Mouse (Mus musculus) MEL (cell line): ENCODE results near the gene Il23r. TPM values are rescaled to one million over a fixed set of nuclear protein-coding genes. Genes with fewer than 3 reads are reported as not detected.

ENCODE experiments used
- DNase-seq: peaks from one replicate; pipeline ENCODE4 v3.0.0; 2011; ENCODE audit warnings: low read depth, low spot score
- H3K27ac ChIP-seq: 2 replicates; pipeline ENCODE4 v1.5.1; 2012; ENCODE audit warnings: low read depth, mild to moderate bottlenecking, control low read depth, low read length, moderate library complexity; ENCODE audit not compliant: control insufficient read depth
- H3K27me3 ChIP-seq, 2 experiments: fragments of 150-350 bp in 1 of 2; sonication (generic) in 1 of 2; 2 replicates each; pipeline ENCODE4 v1.6.1; 2012; ENCODE audit warnings: low read length in 2 of 2, mild to moderate bottlenecking in 2 of 2, improper control_type of control experiment in 1 of 2, moderate library complexity in 1 of 2; ENCODE audit not compliant: insufficient read depth in 2 of 2, control insufficient read depth in 1 of 2
- H3K36me3 ChIP-seq, 2 experiments: 2 replicates each; pipeline ENCODE4 v1.6.1; 2012 to 2014; ENCODE audit warnings: low read length in 2 of 2, improper control_type of control experiment in 1 of 2, inconsistent platforms in 1 of 2, mild to moderate bottlenecking in 1 of 2; ENCODE audit not compliant: insufficient read depth in 2 of 2, control insufficient read depth in 1 of 2
- H3K4me1 ChIP-seq, 2 experiments: fragments of 150-350 bp in 1 of 2; sonication (generic) in 1 of 2; 2 replicates each; pipeline ENCODE4 v1.6.1; 2012; ENCODE audit warnings: low read length in 2 of 2, improper control_type of control experiment in 1 of 2, mild to moderate bottlenecking in 1 of 2; ENCODE audit not compliant: insufficient read depth in 2 of 2, control insufficient read depth in 1 of 2
- H3K4me3 ChIP-seq, 2 experiments: fragments of 150-350 bp in 1 of 2; sonication (generic) in 1 of 2; 2 replicates each; pipeline ENCODE4 v1.5.1; 2012; ENCODE audit warnings: low read depth in 2 of 2, low read length in 2 of 2, mild to moderate bottlenecking in 2 of 2, moderate library complexity in 2 of 2, control low read depth in 1 of 2, improper control_type of control experiment in 1 of 2; ENCODE audit not compliant: control insufficient read depth in 1 of 2, insufficient read depth in 1 of 2
- H3K79me2 ChIP-seq: 2 replicates; pipeline ENCODE4 v1.6.1; 2012; ENCODE audit warnings: mild to moderate bottlenecking, low read length, moderate library complexity; ENCODE audit not compliant: control insufficient read depth, poor library complexity, insufficient read depth
- H3K9ac ChIP-seq: 2 replicates; pipeline ENCODE4 v1.6.1; 2012; ENCODE audit warnings: low read depth, mild to moderate bottlenecking, control low read depth, low read length, moderate library complexity; ENCODE audit not compliant: control insufficient read depth, poor library complexity, severe bottlenecking
- H3K9me3 ChIP-seq: fragments of 150-350 bp; sonication (generic); replicated peaks from 2 replicates; pipeline ENCODE4 v1.6.1; 2012; ENCODE audit warnings: mild to moderate bottlenecking, low read length, improper control_type of control experiment, moderate library complexity; ENCODE audit not compliant: insufficient read depth
- BHLHE40 ChIP-seq: IDR thresholded peaks from 2 replicates; pipeline ENCODE4 v1.6.1; 2012; ENCODE audit warnings: low read depth, mild to moderate bottlenecking, inconsistent platforms, low read length, improper control_type of control experiment, borderline replicate concordance
- CTCF ChIP-seq, 3 experiments: IDR thresholded peaks in 2 of 3; conservative IDR thresholded peaks in 1 of 3; 2 replicates each; pipeline ENCODE4 v1.5.1; 2011 to 2012; ENCODE audit warnings: low read length in 3 of 3, low read depth in 2 of 3, mild to moderate bottlenecking in 2 of 3, improper control_type of control experiment in 1 of 3, inconsistent platforms in 1 of 3, mixed read lengths in 1 of 3, moderate library complexity in 1 of 3; ENCODE audit not compliant: control insufficient read depth in 1 of 3, insufficient read depth in 1 of 3, poor library complexity in 1 of 3, severe bottlenecking in 1 of 3
- ELF1 ChIP-seq: IDR thresholded peaks from 2 replicates; pipeline ENCODE4 v1.6.1; 2014; ENCODE audit warnings: low read depth, mild to moderate bottlenecking, inconsistent platforms, low read length, improper control_type of control experiment, moderate library complexity
- EP300 ChIP-seq, 2 experiments: IDR thresholded peaks; 2 replicates each; pipeline ENCODE4 v1.6.1; 2011; ENCODE audit warnings: improper control_type of control experiment in 2 of 2, low read length in 2 of 2, low read depth in 1 of 2, mild to moderate bottlenecking in 1 of 2
- GATA1 ChIP-seq: IDR thresholded peaks from 2 replicates; pipeline ENCODE4 v1.6.1; 2011; ENCODE audit warnings: low read depth, low read length, improper control_type of control experiment
- JUND ChIP-seq: IDR thresholded peaks from 2 replicates; pipeline ENCODE4 v1.6.1; 2011; ENCODE audit warnings: low read depth, mild to moderate bottlenecking, improper control_type of control experiment, low read length
- KAT2A ChIP-seq: conservative IDR thresholded peaks from 2 replicates; pipeline ENCODE4 v1.6.1; 2012; ENCODE audit warnings: low read depth, low read length, improper control_type of control experiment, inconsistent platforms
- MAX ChIP-seq: IDR thresholded peaks from 2 replicates; pipeline ENCODE4 v1.6.1; 2011; ENCODE audit warnings: low read length, improper control_type of control experiment
- MAZ ChIP-seq: IDR thresholded peaks from 2 replicates; pipeline ENCODE4 v1.6.1; 2012; ENCODE audit warnings: low read depth, mild to moderate bottlenecking, inconsistent platforms, low read length, improper control_type of control experiment
- MYB ChIP-seq: IDR thresholded peaks from 2 replicates; pipeline ENCODE4 v1.6.1; 2011; ENCODE audit warnings: mild to moderate bottlenecking, low read depth, low read length, improper control_type of control experiment
- MYC ChIP-seq: IDR thresholded peaks from 2 replicates; pipeline ENCODE4 v1.6.1; 2011; ENCODE audit warnings: low read depth, mild to moderate bottlenecking, low read length, improper control_type of control experiment, moderate library complexity
- POLR2A ChIP-seq, 2 experiments: IDR thresholded peaks; 2 replicates each; pipeline ENCODE4 v1.6.1; 2011 to 2012; ENCODE audit warnings: low read length in 2 of 2, mild to moderate bottlenecking in 2 of 2, control low read depth in 1 of 2, improper control_type of control experiment in 1 of 2, low read depth in 1 of 2, moderate library complexity in 1 of 2; ENCODE audit not compliant: control insufficient read depth in 1 of 2, insufficient read depth in 1 of 2, poor library complexity in 1 of 2
- RAD21 ChIP-seq: IDR thresholded peaks from 2 replicates; pipeline ENCODE4 v1.6.1; 2011; ENCODE audit warnings: mild to moderate bottlenecking, low read depth, low read length, improper control_type of control experiment
- SMC3 ChIP-seq: IDR thresholded peaks from 2 replicates; pipeline ENCODE4 v1.6.1; 2011; ENCODE audit warnings: low read depth, low read length, improper control_type of control experiment
- TCF12 ChIP-seq: IDR thresholded peaks from 2 replicates; pipeline ENCODE4 v1.6.1; 2014; ENCODE audit warnings: low read depth, mild to moderate bottlenecking, inconsistent platforms, low read length, improper control_type of control experiment, moderate library complexity
- USF1 ChIP-seq: IDR thresholded peaks from 2 replicates; pipeline ENCODE4 v1.6.1; 2014; ENCODE audit warnings: low read depth, mild to moderate bottlenecking, inconsistent platforms, low read length, improper control_type of control experiment, moderate library complexity
- USF2 ChIP-seq, 2 experiments: IDR thresholded peaks; 2 replicates each; pipeline ENCODE4 v1.6.1; 2011 to 2012; ENCODE audit warnings: improper control_type of control experiment in 2 of 2, low read length in 2 of 2, borderline replicate concordance in 1 of 2, inconsistent platforms in 1 of 2, low read depth in 1 of 2, mild to moderate bottlenecking in 1 of 2; ENCODE audit not compliant: insufficient read depth in 1 of 2
- ZC3H11A ChIP-seq: IDR thresholded peaks from 2 replicates; pipeline ENCODE4 v1.6.1; 2012; ENCODE audit warnings: low read depth, mild to moderate bottlenecking, inconsistent platforms, low read length, improper control_type of control experiment
- ZKSCAN1 ChIP-seq: IDR thresholded peaks from 2 replicates; pipeline ENCODE4 v1.6.1; 2012; ENCODE audit warnings: low read depth, mild to moderate bottlenecking, inconsistent platforms, low read length, improper control_type of control experiment, moderate library complexity
- polyA plus RNA-seq, 2 experiments: library from polyadenylated mRNA; stranded (reverse) in 1 of 2; unstranded in 1 of 2; fragments of >175 nt in 1 of 2; fragments of >200 nt in 1 of 2; gene quantifications; 2 replicates each; pipeline versions ENCODE4 v1.2.1 to v1.2.4; 2012; ENCODE audit warnings: low replicate concordance in 2 of 2, low read depth in 1 of 2; ENCODE audit not compliant: insufficient read length in 2 of 2, insufficient read depth in 1 of 2, missing spikeins in 1 of 2
- total RNA-seq: library from RNA; depleted of rRNA; stranded (reverse); fragments of 300-350 nt; gene quantifications from 2 replicates; pipeline ENCODE4 v1.2.3, GENCODE M21; 2012

Gene Il23r
- total and polyA plus RNA-seq, 3 experiments = not detected

DNA sequence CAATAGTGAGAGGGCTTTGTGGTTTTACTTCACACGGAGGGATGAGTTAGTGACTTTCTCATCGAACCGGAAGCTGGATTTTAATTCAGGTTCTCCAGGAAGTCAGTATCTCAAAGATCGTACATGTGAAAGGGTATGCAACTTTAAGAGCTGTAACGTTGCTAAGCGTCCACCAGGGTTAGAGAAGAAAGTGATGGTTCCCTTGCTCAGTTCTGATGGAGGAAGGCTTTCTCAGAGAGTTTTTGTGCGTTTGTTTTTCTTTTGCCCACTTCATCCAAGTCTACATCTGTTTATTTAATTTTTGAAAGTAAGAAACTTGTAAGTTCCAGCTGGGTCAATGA is 40.1 kb upstream of the Il23r start:
- DNase-seq = no peak
- TF ChIP-seq JUND = no peak
- TF ChIP-seq ELF1 = no peak
- TF ChIP-seq GATA1 = no peak
- TF ChIP-seq MYC = no peak
- TF ChIP-seq USF2 (IDR thresholded peaks at IDR 0.05; ENCODE audit: borderline replicate concordance in 1 of 2, insufficient read depth in 1 of 2, low read depth in 1 of 2, low read length in 2 of 2) = no peak
- no peak for TF ChIP-seq SMC3
- H3K9me3 ChIP-seq = no peaks in the 10 kb centered on the region
- no peaks in the 10 kb centered on the region for H3K4me1 ChIP-seq
- H3K27me3 ChIP-seq = no peaks in the 10 kb centered on the region
- no peaks in the 10 kb centered on the region for H3K79me2 ChIP-seq
- no peak overlapping the region for H3K27ac ChIP-seq
- no peaks in the 10 kb centered on the region for H3K36me3 ChIP-seq
- no peak overlapping the region for H3K4me3 ChIP-seq
- H3K9ac ChIP-seq = no peak overlapping the region

- no peak overlapping the region for H3K4me3 ChIP-seq
- no peak overlapping the region for H3K9ac ChIP-seq
- H3K4me1 ChIP-seq = no peaks in the 10 kb centered on the region
- H3K36me3 ChIP-seq = no peaks in the 10 kb centered on the region
- no peaks in the 10 kb centered on the region for H3K9me3 ChIP-seq
- no peaks in the 10 kb centered on the region for H3K79me2 ChIP-seq
- H3K27ac ChIP-seq = no peak overlapping the region
- TF ChIP-seq GATA1 (no peak), SMC3 (0 out of 2 replicates have a peak, but pooled peaks have one; percentile 10), KAT2A (no peak), CTCF (IDR thresholded peaks at IDR 0.05 in 2 of 3, conservative IDR thresholded peaks at IDR 0.05 in 1 of 3; ENCODE audit: control insufficient read depth in 1 of 3, insufficient read depth in 1 of 3, low read depth in 2 of 3, low read length in 3 of 3, poor library complexity in 1 of 3, severe bottlenecking in 1 of 3) (peak in 1 of 3 experiments; percentile 1; a peak in 1 of 6 replicates), MYC (no peak)
- H3K27me3 ChIP-seq = no peaks in the 10 kb centered on the region
- no peak for DNase-seq
Measured at GRCm38 (mm10) chr6:67530992-67531821, 39.6 kb upstream of the Il23r start.

- no peaks in the 10 kb centered on the region for H3K9me3 ChIP-seq
- DNase-seq = no peak
- no peaks in the 10 kb centered on the region for H3K79me2 ChIP-seq
- H3K9ac ChIP-seq = no peak overlapping the region
- H3K4me3 ChIP-seq = no peak overlapping the region
- no peaks in the 10 kb centered on the region for H3K27me3 ChIP-seq
- no peaks in the 10 kb centered on the region for H3K36me3 ChIP-seq
- no peak overlapping the region for H3K27ac ChIP-seq
- H3K4me1 ChIP-seq = no peaks in the 10 kb centered on the region
- TF ChIP-seq MYB = no peak
- no peak for TF ChIP-seq EP300 (IDR thresholded peaks at IDR 0.05; ENCODE audit: low read depth in 1 of 2, low read length in 2 of 2)
- TF ChIP-seq SMC3 = no peak
- no peak for TF ChIP-seq ZKSCAN1
- no peak for TF ChIP-seq ZC3H11A
- no peak for TF ChIP-seq USF2 (IDR thresholded peaks at IDR 0.05; ENCODE audit: borderline replicate concordance in 1 of 2, insufficient read depth in 1 of 2, low read depth in 1 of 2, low read length in 2 of 2)
- TF ChIP-seq POLR2A (IDR thresholded peaks at IDR 0.05; ENCODE audit: control insufficient read depth in 1 of 2, insufficient read depth in 1 of 2, low read depth in 1 of 2, low read length in 2 of 2, poor library complexity in 1 of 2) = no peak
- TF ChIP-seq BHLHE40 = no peak
- TF ChIP-seq RAD21 = no peak
- TF ChIP-seq CTCF (IDR thresholded peaks at IDR 0.05 in 2 of 3, conservative IDR thresholded peaks at IDR 0.05 in 1 of 3; ENCODE audit: control insufficient read depth in 1 of 3, insufficient read depth in 1 of 3, low read depth in 2 of 3, low read length in 3 of 3, poor library complexity in 1 of 3, severe bottlenecking in 1 of 3) = no peak
- no peak for TF ChIP-seq USF1
- TF ChIP-seq MAZ = no peak
- TF ChIP-seq TCF12 = no peak
- no peak for TF ChIP-seq MAX
Measured at GRCm38 (mm10) chr6:67526356-67526755, 34.7 kb upstream of the Il23r start.
